Mouse (Mus musculus): Measurements from ENCODE around the gene Nrg4. TPM values are rescaled to one million over a fixed set of nuclear protein-coding genes. Genes with fewer than 3 reads are reported as not detected.
"Not testable (repeated sequence)": the region's sequence is repeated elsewhere in the genome, so short reads cannot be mapped to it uniquely, and the experiment has no call there.

The Nrg4 gene
- polyA plus RNA-seq, 1 experiment from 2014 or later: 1.3 TPM

DNA sequence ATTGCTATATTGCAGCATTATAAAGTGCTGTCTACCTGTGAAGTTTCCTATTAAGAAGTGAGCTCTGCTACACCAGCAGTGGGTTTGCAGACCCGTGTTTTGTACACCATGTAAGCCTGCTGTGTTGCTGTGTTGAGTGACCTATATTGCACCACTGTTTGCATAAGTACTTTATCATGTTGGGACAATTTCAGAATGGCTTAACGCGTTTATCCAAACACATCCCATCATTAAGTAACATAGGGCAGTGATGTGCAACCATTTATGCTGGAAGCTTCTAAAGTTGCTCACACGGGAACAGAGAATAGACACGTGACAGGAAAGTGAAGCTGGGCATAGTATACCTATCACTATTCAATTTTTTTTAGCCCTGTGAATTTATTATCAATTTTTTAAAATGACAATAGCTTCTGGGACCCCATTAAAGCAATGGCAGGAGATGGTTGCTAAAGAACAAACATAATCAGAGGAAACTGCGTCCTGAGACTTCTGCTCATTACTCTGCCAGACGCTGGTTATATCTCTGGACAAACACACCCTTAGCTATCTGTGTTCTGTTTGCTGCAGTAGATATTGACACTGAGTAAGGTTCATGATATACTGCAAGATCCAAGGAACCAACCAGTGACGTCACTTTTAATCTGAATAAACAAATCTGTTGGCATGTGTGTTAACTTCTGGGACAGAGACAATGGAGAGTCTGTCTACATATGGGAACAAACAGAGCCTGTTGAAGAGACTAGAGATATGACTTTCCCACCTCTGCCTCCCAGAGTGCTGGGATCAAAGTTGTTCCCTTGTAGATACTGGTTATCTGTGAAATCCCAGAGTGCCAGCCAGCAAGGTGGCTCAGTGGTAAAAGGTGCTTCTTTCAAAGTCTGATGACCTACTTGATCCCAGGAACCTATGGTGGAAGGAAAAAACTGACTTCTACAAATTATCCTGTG is 62.0 kb downstream of the Nrg4 start:
- WGBS: 80% methylated on average over 8 of the region's 8 CpGs

DNA sequence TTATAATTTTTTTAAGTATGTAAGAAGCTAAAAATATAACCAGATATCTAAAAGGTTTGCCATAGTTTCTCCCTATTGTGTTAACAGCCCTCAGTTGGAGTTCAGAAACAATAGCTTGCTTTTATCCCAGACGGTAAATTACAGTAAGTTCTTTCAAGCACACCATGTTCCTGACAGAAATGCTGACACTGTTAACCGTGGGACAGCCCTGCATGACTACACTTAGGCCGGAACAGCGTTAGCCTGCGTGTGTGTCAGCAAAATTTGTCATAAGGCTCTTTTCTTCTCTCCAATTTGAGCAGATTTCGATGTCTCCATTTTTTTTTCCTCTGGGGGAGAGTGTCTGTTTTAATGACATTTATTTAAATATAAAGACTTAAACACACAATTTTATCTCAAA is 66.9 kb downstream of the Nrg4 start:
- H3K4me3 ChIP-seq: no peak overlapping the region
- no peak overlapping the region for H3K4me2 ChIP-seq (replicated peaks)
- H3K27me3 ChIP-seq (replicated peaks): no peaks in the 10 kb centered on the region
- no peaks in the 10 kb centered on the region for H3K9me3 ChIP-seq
- no peaks in the 10 kb centered on the region for H3K36me3 ChIP-seq
- H3K27ac ChIP-seq: no peak overlapping the region
- WGBS: 63% methylated on average over 6 of the region's 6 CpGs
- no peaks in the 10 kb centered on the region for H3K4me1 ChIP-seq
- no peak for ATAC-seq (ENCODE audit: low FRiP score, low read depth)
- H3K9ac ChIP-seq: no peak overlapping the region

More for the DNA sequence above, 62.0 kb downstream of the Nrg4 start:
- Histone ChIP-seq H3K9me3 (no peaks in the 10 kb centered on the region), H3K9ac (no peak overlapping the region), H3K36me3 (no peaks in the 10 kb centered on the region), H3K27me3 (replicated peaks) (no peaks in the 10 kb centered on the region), H3K4me1 (no peaks in the 10 kb centered on the region), H3K27ac (no peak overlapping the region), H3K4me3 (no peak overlapping the region), H3K4me2 (replicated peaks) (no peak overlapping the region)
- ATAC-seq (ENCODE audit: low FRiP score, low read depth): no peak

DNA sequence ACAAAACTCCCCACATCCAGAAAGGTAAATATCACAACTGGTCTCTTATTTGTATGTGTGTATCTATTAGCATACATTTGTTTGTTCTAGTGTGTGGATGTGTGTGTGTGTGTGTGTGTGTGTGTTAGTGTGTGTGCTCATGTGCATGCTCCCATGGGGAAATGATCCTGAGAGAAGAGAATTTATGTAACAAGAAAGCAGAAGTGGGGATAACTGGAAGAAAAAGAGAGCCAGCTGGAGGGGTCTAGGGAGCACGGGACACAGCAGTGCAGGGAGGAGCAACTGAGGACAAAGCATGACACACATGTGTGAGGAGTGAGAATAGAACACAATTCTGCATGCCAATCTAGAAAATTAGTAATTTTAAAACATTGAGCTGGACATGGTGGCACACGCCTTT is 69.5 kb downstream of the Nrg4 start:
- no peaks in the 10 kb centered on the region for H3K4me1 ChIP-seq
- no peak overlapping the region for H3K4me2 ChIP-seq (replicated peaks)
- no peak overlapping the region for H3K27ac ChIP-seq
- H3K9me3 ChIP-seq: no peaks in the 10 kb centered on the region
- no peaks in the 10 kb centered on the region for H3K36me3 ChIP-seq
- H3K27me3 ChIP-seq (replicated peaks): no peaks in the 10 kb centered on the region
- 88% methylated on average over 2 of the region's 2 CpGs for WGBS
- H3K4me3 ChIP-seq: no peak overlapping the region
- no peak overlapping the region for H3K9ac ChIP-seq
- no peak for ATAC-seq (ENCODE audit: low FRiP score, low read depth)

DNA sequence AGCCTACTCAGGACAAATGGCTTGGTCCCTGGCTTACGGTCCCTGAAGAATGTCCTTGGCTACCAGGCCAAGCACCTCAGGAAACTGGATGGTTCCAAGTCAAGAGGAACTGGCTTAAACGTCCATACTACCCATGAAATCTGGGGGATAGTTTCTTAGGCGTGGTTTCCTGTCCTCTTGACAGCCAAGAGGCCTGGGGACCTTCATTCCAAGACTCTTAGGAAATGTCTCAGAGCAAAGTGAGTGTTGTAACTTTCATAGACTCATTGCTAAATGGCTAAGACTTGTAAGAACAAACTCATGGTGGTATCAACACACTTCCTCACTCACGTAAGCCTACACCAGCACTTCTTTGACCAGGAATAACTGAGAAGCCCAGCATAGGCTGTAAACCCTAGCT is 71.0 kb downstream of the Nrg4 start:
- Histone ChIP-seq H3K36me3 (no peaks in the 10 kb centered on the region), H3K27ac (no peak overlapping the region), H3K4me2 (replicated peaks) (no peak overlapping the region), H3K4me1 (no peaks in the 10 kb centered on the region), H3K4me3 (no peak overlapping the region), H3K9me3 (no peaks in the 10 kb centered on the region), H3K9ac (no peak overlapping the region), H3K27me3 (replicated peaks) (no peaks in the 10 kb centered on the region)
- no peak for ATAC-seq (ENCODE audit: low FRiP score, low read depth)
- 71% methylated on average over 4 of the region's 4 CpGs for WGBS

DNA sequence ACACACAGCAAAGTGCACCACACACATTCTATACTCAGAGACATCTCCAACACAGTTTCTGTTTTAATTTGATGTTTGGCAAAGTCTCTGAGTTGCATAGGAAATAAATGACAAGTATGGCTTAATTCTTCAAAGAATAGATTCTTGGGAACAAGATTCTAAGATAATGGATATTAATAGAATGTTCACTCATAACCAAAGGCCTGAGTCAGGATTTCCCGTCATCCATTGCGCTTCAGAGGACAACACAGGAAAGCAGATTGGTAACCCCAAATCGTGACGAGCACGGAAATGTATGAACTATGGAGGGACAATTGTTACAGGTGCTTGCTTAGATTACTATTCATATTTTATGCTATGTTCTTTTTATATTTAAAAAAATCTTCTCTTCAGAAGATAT is 71.6 kb downstream of the Nrg4 start:
- Histone ChIP-seq H3K27me3 (replicated peaks) (no peaks in the 10 kb centered on the region), H3K36me3 (no peaks in the 10 kb centered on the region), H3K4me3 (no peak overlapping the region), H3K4me2 (replicated peaks) (no peak overlapping the region), H3K4me1 (no peaks in the 10 kb centered on the region), H3K9ac (no peak overlapping the region), H3K27ac (no peak overlapping the region), H3K9me3 (no peaks in the 10 kb centered on the region)
- no peak for ATAC-seq (ENCODE audit: low FRiP score, low read depth)
- 91% methylated on average over 5 of the region's 5 CpGs for WGBS

DNA sequence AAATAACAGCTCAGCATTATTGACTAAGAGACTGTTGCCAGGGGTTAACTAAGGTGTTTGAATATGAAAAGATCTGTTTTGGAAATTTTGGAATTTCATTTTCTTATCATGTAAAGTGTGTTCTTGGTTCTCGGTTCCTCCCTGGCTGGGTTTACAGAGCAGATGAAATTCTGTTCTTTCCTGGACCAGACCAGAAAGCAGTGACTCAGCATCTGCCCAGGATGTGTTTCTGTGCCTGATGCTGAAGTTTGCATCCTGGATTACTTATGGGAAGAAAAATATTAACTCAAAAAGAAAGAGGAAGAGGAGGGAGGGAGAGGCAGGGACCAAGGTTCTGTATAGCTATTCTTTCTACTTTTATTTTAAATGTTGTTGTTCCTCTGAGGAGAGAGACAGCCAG is 72.8 kb downstream of the Nrg4 start:
- no peak overlapping the region for H3K4me2 ChIP-seq (replicated peaks)
- H3K36me3 ChIP-seq: no peaks in the 10 kb centered on the region
- no peaks in the 10 kb centered on the region for H3K27me3 ChIP-seq (replicated peaks)
- H3K9ac ChIP-seq: no peak overlapping the region
- H3K4me1 ChIP-seq: no peaks in the 10 kb centered on the region
- no peak overlapping the region for H3K27ac ChIP-seq
- no peak overlapping the region for H3K4me3 ChIP-seq
- no peaks in the 10 kb centered on the region for H3K9me3 ChIP-seq
- 81% methylated on average over 1 of the region's 1 CpGs for WGBS
- ATAC-seq (ENCODE audit: low FRiP score, low read depth): no peak

DNA sequence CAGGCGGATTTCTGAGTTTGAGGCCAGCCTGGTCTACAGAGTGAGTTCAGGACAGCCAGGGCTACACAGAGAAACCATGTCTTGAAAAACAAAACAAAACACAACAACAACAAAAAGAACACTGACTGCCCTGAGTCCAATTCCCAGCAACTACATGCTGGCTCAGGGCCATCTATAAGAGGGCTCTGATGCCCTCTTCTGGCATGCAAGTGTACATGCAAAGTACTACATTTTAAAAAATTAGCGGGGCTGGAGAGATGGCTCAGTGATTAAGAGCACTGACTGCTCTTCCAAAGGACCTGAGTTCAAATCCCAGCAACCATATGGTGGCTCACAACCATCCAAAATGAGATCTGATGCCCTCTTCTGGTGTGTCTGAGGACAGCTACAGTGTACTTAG is 74.5 kb downstream of the Nrg4 start:
- not testable (repeated sequence) for H3K27ac ChIP-seq; H3K4me3 ChIP-seq; H3K4me2 ChIP-seq (replicated peaks); H3K27me3 ChIP-seq (replicated peaks); H3K9ac ChIP-seq; H3K9me3 ChIP-seq; ATAC-seq (ENCODE audit: low FRiP score, low read depth); H3K4me1 ChIP-seq; H3K36me3 ChIP-seq
- 60% methylated on average over 2 of the region's 2 CpGs for WGBS

DNA sequence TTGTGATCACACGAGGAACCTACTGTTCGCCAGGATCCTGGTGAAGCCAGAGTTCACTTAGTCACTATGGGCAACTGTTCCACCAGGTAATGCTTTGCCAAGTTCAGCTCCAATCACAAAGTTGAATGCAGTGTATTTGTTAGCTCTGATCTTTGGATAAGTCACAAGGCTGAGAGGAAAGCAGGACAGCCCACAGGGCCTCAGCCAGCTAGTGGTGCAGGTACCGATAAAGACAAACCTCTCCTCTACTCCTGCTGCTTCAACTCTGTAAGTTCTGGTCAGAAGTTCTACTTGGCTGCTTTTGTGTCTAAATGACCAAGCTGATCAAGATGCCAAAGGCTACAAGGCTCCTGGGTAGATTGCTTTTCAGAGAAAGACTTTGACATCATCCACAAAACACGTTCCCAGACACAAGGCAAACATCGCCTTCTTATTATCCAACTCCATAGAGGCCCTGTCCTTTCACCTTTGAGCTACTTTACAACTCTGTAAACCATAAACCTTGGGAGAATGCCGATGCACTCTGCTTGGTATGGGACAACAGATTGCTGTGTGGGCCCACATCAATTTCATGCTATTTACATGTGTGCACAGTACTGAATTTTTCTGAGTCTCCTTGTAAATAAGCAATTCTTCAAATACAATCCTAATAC is 75.9 kb downstream of the Nrg4 start:
- H3K4me2 ChIP-seq (replicated peaks): no peak overlapping the region
- H3K9me3 ChIP-seq: no peaks in the 10 kb centered on the region
- H3K4me3 ChIP-seq: no peak overlapping the region
- no peaks in the 10 kb centered on the region for H3K27me3 ChIP-seq (replicated peaks)
- H3K4me1 ChIP-seq: no peaks in the 10 kb centered on the region
- H3K9ac ChIP-seq: no peak overlapping the region
- ATAC-seq (ENCODE audit: low FRiP score, low read depth): no peak
- H3K36me3 ChIP-seq: no peaks in the 10 kb centered on the region
- H3K27ac ChIP-seq: no peak overlapping the region
- WGBS: 66% methylated on average over 6 of the region's 6 CpGs

DNA sequence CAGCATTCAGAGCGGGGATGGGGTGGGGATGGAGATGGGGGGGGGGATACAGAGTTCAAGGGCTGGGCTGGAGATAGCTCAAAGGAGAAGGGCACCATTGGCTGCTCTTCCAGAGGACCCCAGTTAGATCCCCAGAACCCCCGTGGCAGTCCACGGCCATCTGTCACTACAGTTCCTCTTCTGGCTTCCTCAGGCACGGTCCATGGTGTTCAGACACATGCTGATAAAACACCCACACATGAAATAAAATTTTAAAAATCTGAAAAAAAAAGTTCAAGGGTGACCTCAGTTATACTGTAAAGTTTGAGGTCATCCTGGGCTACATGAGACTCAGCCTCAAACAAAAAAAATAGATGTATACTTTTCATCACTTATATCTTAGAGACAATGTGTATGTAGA is 78.2 kb downstream of the Nrg4 start:
- H3K9ac ChIP-seq: no peak overlapping the region
- 85% methylated on average over 4 of the region's 4 CpGs for WGBS
- ATAC-seq (ENCODE audit: low FRiP score, low read depth): no peak

DNA sequence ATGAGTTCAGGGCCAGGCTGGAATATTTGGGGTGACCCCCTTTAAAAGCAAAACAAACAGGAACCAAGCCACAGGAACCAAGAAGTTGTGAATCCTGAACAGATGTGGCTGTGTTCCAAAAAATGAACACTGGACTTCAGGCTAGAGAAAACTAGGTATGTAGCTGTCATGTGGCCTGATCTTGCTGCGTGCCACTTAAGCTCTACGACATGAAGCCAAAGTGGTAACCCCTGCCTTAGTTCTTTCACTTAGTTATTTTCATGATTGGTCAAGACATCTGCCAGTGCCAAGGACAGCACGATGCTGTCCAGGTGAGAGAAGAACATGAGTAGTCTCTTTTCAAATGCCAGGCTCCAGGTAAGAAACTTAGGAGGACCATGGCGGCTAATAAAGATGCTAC is 79.7 kb downstream of the Nrg4 start:
- ATAC-seq (ENCODE audit: low FRiP score, low read depth): no peak
- no peaks in the 10 kb centered on the region for H3K27me3 ChIP-seq (replicated peaks)
- 96% methylated on average over 4 of the region's 4 CpGs for WGBS

More for the DNA sequence above, 78.2 kb downstream of the Nrg4 start:
- Histone ChIP-seq H3K4me1 (no peaks in the 10 kb centered on the region), H3K27me3 (replicated peaks) (no peaks in the 10 kb centered on the region), H3K27ac (no peak overlapping the region), H3K4me2 (replicated peaks) (no peak overlapping the region), H3K4me3 (no peak overlapping the region), H3K36me3 (no peaks in the 10 kb centered on the region), H3K9me3 (no peaks in the 10 kb centered on the region)

DNA sequence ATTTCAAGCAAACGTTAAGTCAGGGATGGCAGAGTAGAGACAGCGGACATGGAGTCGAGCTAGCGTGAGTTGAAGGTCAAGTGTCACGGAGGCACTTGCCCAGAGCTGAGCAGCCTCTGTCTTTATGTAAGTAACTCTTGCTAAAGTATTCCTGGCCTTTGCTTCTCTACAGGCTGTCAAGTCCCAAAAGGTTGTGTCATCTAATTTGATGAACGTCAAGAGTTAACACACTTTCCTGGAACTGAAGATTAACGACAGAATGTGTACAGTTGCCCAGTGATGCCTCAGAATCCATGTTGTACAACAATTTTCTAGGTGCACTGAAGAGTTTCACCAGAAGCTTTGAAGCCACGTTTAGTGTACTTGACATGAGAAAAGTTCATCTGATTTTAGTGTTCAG is 80.2 kb downstream of the Nrg4 start:
- no peak for ATAC-seq (ENCODE audit: low FRiP score, low read depth)
- Histone ChIP-seq H3K36me3 (no peaks in the 10 kb centered on the region), H3K4me3 (no peak overlapping the region), H3K4me2 (replicated peaks) (no peak overlapping the region), H3K4me1 (no peaks in the 10 kb centered on the region), H3K9ac (no peak overlapping the region), H3K27ac (no peak overlapping the region), H3K27me3 (replicated peaks) (no peaks in the 10 kb centered on the region), H3K9me3 (no peaks in the 10 kb centered on the region)
- WGBS: 83% methylated on average over 8 of the region's 8 CpGs

More for the DNA sequence above, 79.7 kb downstream of the Nrg4 start:
- H3K4me3 ChIP-seq: no peak overlapping the region
- no peaks in the 10 kb centered on the region for H3K36me3 ChIP-seq
- no peak overlapping the region for H3K9ac ChIP-seq
- no peak overlapping the region for H3K4me2 ChIP-seq (replicated peaks)
- no peak overlapping the region for H3K27ac ChIP-seq
- H3K4me1 ChIP-seq: no peaks in the 10 kb centered on the region
- H3K9me3 ChIP-seq: no peaks in the 10 kb centered on the region

DNA sequence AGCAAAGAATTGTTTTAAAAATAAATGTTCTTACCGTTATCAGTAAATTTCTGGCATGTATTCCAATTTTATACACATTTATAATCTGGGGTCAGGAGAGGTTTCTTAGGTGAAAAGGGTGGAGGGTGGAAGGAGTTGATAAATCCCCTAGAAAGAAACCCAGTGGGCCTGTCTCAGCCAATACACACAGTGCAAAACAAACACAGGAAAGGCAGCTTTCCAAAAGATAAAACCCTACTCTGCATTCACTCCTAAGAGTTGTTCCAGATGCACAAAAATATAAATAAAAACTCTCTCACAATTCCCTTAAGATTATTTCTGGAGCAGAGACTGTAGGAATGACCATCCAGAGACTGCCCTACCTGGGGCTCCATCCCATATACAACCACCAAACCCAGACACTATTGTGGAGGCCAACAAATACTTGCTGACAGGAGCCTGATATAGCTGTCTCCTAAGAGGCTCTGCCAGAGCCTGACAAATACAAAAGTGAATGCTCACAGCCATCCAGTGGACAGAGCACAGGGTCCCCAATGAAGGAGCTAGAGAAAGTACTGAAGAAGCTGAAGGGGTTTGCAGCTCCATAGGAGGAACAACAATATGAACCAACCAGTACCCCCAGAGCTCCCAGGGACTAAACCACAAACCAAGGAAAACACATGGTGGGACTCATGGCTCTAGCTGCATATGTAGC is 81.4 kb downstream of the Nrg4 start:
- not testable (repeated sequence) for H3K4me2 ChIP-seq (replicated peaks); ATAC-seq (ENCODE audit: low FRiP score, low read depth); H3K27ac ChIP-seq; H3K9me3 ChIP-seq; H3K36me3 ChIP-seq; H3K4me3 ChIP-seq; H3K9ac ChIP-seq; H3K4me1 ChIP-seq; H3K27me3 ChIP-seq (replicated peaks)
- WGBS: 90% methylated on average over 1 of the region's 1 CpGs
